Mouse (Mus musculus) kidney, embryonic 14.5 days (tissue): ENCODE measurements around the gene Serpina3g. TPM values are rescaled to one million over a fixed set of nuclear protein-coding genes. Genes with fewer than 3 reads are reported as not detected.

Source experiments
- ATAC-seq: fragments of 200-750 bp; cut with Nextera tagmentation; 2 replicates; pipeline ENCODE4 v1.8.0; 2017; ENCODE audit warnings: moderate number of reproducible peaks, mild to moderate bottlenecking, moderate TSS enrichment, moderate library complexity; ENCODE audit not compliant: low FRiP score, low TSS enrichment
- H3K27ac ChIP-seq: fragments of 300-500 bp; sonication (generic); 2 replicates; pipeline ENCODE4 v1.5.1; 2014; ENCODE audit warnings: low read depth, mild to moderate bottlenecking, low read length, moderate library complexity, mixed read lengths
- H3K27me3 ChIP-seq: fragments of 300-500 bp; sonication (generic); 2 replicates; pipeline ENCODE4 v1.6.1; 2014; ENCODE audit warnings: mild to moderate bottlenecking, low read length; ENCODE audit not compliant: control insufficient read depth, insufficient read depth
- H3K36me3 ChIP-seq: fragments of 300-500 bp; sonication (generic); 2 replicates; pipeline ENCODE4 v1.6.1; 2014; ENCODE audit warnings: low read length, mixed read lengths; ENCODE audit not compliant: control insufficient read depth, insufficient read depth
- H3K4me1 ChIP-seq: fragments of 300-500 bp; sonication (generic); 2 replicates; pipeline ENCODE4 v1.6.1; 2014; ENCODE audit warnings: low read length, mixed read lengths; ENCODE audit not compliant: control insufficient read depth, insufficient read depth
- H3K4me2 ChIP-seq: fragments of 300-500 bp; sonication (generic); replicated peaks from 2 replicates; pipeline ENCODE4 v1.6.1; 2014; ENCODE audit warnings: low read depth, mild to moderate bottlenecking, low read length
- H3K4me3 ChIP-seq: fragments of 300-500 bp; sonication (generic); 2 replicates; pipeline ENCODE4 v1.5.1; 2014; ENCODE audit warnings: mild to moderate bottlenecking, low read length
- H3K9ac ChIP-seq: fragments of 300-500 bp; sonication (generic); 2 replicates; pipeline ENCODE4 v1.6.1; 2014; ENCODE audit warnings: low read depth, mild to moderate bottlenecking, low read length, moderate library complexity
- H3K9me3 ChIP-seq: fragments of 300-500 bp; sonication (generic); 2 replicates; pipeline ENCODE4 v1.6.1; 2016; ENCODE audit warnings: low read length; ENCODE audit not compliant: control insufficient read depth
- WGBS: fragments of 180-500 bp; shearing (Covaris S2); extraction: QIAGEN DNeasy Blood & Tissue Kit; methylation state at CpG from one replicate; pipeline ENCODE4 v1.1.7; 2014; 5-methylcytosine and 5-hydroxymethylcytosine counted together
- polyA plus RNA-seq: library from polyadenylated mRNA; unstranded; fragments of >200 nt; fragmentation: Nextera tagmentation; extraction: Ambion mirVana; gene quantifications from 2 replicates; pipeline ENCODE4 v1.2.1, GENCODE M21; 2014

The Serpina3g gene
- polyA plus RNA-seq, 1 experiment from 2014 or later: 7.1 TPM

- Histone ChIP-seq H3K27ac (no peak overlapping the region), H3K9ac (no peak overlapping the region), H3K36me3 (no peaks in the 10 kb centered on the region), H3K27me3 (no peaks in the 10 kb centered on the region), H3K4me1 (no peaks in the 10 kb centered on the region), H3K4me2 (no peak overlapping the region), H3K4me3 (no peak overlapping the region), H3K9me3 (no peaks in the 10 kb centered on the region)
- ATAC-seq: peak; percentile 88
- 12% methylated on average over 3 of the region's 3 CpGs for WGBS
These were observed 25.0 kb downstream of the Serpina3g start for GRCm38 (mm10) chr12:104261041-104261440.

DNA sequence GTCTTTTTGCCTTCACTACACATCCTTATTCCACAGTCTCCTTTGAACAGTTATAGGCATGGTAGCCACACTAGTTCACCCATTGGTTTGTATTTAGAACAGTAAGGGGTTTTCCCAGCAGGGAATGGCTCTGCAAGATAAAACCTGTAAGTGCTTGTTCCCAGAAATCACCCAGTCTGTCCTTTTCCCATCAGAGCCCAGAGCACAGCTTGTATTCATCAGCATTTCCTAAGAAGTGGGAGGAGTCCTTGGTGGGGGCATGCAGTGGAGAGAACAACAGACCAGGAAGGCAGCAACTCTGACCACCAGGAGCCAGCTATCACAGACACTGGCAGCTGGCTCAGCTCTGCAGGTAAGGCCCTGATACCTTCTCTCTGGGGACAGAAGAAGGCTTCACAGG, 26.8 kb downstream of the Serpina3g start, which contains the start of gene Serpina3i:
Gene Serpina3i (plus strand): TSS at position 260 of the 400 bp plus-strand sequence.
- Histone ChIP-seq H3K9ac (no peak within 1 kb of the TSS), H3K4me1 (no peaks in the 10 kb centered on the region), H3K36me3 (no peaks in the 10 kb centered on the region), H3K4me2 (no peak within 1 kb of the TSS), H3K27ac (no peak within 1 kb of the TSS), H3K4me3 (no peak within 1 kb of the TSS), H3K27me3 (no peaks in the 10 kb centered on the region), H3K9me3 (no peaks in the 10 kb centered on the region)
- ATAC-seq: no peak; the same call in 1 of the 2 replicates

GRCm38 (mm10) chr12:104266374-104266773, 30.3 kb downstream of the Serpina3g start:
- Histone ChIP-seq H3K4me3 (no peak overlapping the region), H3K9ac (no peak overlapping the region), H3K4me2 (no peak overlapping the region), H3K4me1 (no peaks in the 10 kb centered on the region), H3K27ac (no peak overlapping the region), H3K36me3 (no peaks in the 10 kb centered on the region), H3K27me3 (no peaks in the 10 kb centered on the region), H3K9me3 (no peaks in the 10 kb centered on the region)
- no peak for ATAC-seq
- WGBS: 83% methylated on average over 3 of the region's 3 CpGs

DNA sequence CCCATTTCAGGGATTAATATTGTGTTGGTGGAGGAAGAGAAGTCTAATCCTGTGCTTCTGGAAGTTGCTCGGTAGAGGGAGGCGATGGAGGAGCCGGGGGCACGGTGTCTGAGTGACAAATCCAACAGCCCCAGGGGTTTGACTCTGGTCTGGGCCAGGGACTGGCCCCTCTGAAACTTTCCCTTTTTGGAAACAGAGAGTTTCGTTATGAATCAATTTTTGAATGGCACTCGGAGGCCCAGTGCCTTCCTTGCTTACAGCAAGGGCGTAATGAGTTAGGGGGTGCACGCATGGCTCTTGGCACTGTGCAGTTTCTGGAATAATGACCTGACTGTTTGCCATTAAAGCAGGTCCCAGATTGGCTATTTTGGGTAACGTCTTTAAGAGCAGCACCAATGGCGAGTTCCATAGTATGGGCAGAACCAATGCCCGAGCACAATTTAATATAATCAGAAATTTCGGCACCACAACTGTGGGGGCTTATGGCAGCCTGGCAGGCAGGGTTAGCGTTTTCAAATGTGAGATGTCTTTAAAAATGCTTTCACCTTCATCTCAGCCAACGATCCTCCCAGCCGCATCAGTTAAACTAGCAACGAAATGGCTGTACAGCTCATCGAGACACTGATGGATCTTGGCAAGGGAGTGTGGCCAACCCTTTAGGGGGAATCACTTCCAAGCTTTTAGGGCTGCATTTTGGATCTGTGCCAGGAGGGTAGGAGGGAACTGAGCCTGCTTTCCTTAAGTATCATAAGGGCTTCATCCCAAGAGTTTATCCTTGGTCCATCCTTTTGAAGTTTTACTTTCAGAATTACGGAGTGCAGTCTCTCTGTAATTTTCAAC, 42.4 kb downstream of the Serpina3g start:
- H3K27me3 ChIP-seq: no peaks in the 10 kb centered on the region
- no peaks in the 10 kb centered on the region for H3K9me3 ChIP-seq
- H3K27ac ChIP-seq: no peak overlapping the region
- no peaks in the 10 kb centered on the region for H3K4me1 ChIP-seq
- 88% methylated on average over 18 of the region's 18 CpGs for WGBS
- no peak overlapping the region for H3K4me3 ChIP-seq
- H3K4me2 ChIP-seq: no peak overlapping the region
- no peak for ATAC-seq
- no peaks in the 10 kb centered on the region for H3K36me3 ChIP-seq
- no peak overlapping the region for H3K9ac ChIP-seq

GRCm38 (mm10) chr12:104279056-104279435, 43.0 kb downstream of the Serpina3g start:
- Histone ChIP-seq H3K36me3 (no peaks in the 10 kb centered on the region), H3K27me3 (no peaks in the 10 kb centered on the region), H3K4me1 (no peaks in the 10 kb centered on the region), H3K4me2 (no peak overlapping the region), H3K9ac (no peak overlapping the region), H3K9me3 (no peaks in the 10 kb centered on the region), H3K27ac (no peak overlapping the region), H3K4me3 (no peak overlapping the region)
- ATAC-seq: no peak; the same call in 1 of the 2 replicates
- 8% methylated on average over 3 of the region's 3 CpGs for WGBS

- Histone ChIP-seq H3K4me1 (no peaks in the 10 kb centered on the region), H3K9me3 (no peaks in the 10 kb centered on the region), H3K4me3 (no peak overlapping the region), H3K36me3 (no peaks in the 10 kb centered on the region), H3K9ac (no peak overlapping the region), H3K27me3 (no peaks in the 10 kb centered on the region), H3K27ac (no peak overlapping the region), H3K4me2 (no peak overlapping the region)
- no peak for ATAC-seq
- 93% methylated on average over 11 of the region's 11 CpGs for WGBS
These were observed 47.3 kb downstream of the Serpina3g start for GRCm38 (mm10) chr12:104283380-104283779.

DNA sequence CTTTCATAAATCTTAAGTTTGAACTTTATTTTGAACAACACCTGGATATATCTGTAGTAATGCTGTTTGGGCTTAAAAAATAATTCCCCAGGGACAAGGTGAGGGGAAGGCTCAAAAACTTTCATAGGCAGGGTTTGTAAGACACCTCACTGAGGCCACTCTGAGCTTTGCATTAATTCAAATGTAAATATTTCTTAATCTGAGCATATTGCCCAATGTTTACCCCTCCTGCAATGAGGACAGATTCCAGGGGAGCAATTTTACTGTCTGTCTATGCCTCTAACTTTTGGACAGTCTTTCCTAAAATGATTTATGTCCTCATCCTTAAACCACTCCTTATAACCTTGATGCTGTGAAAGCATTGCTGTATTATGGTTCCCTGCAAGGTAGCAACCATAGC, 52.3 kb downstream of the Serpina3g start:
- H3K27ac ChIP-seq: no peak overlapping the region
- H3K4me1 ChIP-seq: no peaks in the 10 kb centered on the region
- H3K36me3 ChIP-seq: no peaks in the 10 kb centered on the region
- H3K4me2 ChIP-seq: no peak overlapping the region
- H3K9me3 ChIP-seq: no peaks in the 10 kb centered on the region
- no peak overlapping the region for H3K9ac ChIP-seq
- H3K27me3 ChIP-seq: no peaks in the 10 kb centered on the region
- no peak for ATAC-seq
- H3K4me3 ChIP-seq: no peak overlapping the region

- 53% methylated on average over 4 of the region's 4 CpGs for WGBS
- Histone ChIP-seq H3K27ac (no peak overlapping the region), H3K4me1 (no peaks in the 10 kb centered on the region), H3K36me3 (no peaks in the 10 kb centered on the region), H3K4me2 (no peak overlapping the region), H3K4me3 (no peak overlapping the region), H3K9me3 (no peaks in the 10 kb centered on the region), H3K9ac (no peak overlapping the region), H3K27me3 (no peaks in the 10 kb centered on the region)
- ATAC-seq: no peak
These were observed 53.8 kb downstream of the Serpina3g start for GRCm38 (mm10) chr12:104289872-104290271.
